Mouse (Mus musculus) layer of hippocampus, adult 6 months (tissue): ENCODE data around the gene Vmn2r75. TPM values are rescaled to one million over a fixed set of nuclear protein-coding genes. Genes with fewer than 3 reads are reported as not detected.

Source experiments
- long read RNA-seq, 2 experiments: library from polyadenylated mRNA; unstranded; transcript quantifications; one replicate each; pipeline ENCODE4 v2.0.0; 2019 to 2020
- polyA plus RNA-seq: library from polyadenylated mRNA; unstranded; fragments of <200 nt; fragmentation: Nextera tagmentation; gene quantifications from 2 replicates; pipeline ENCODE4 v1.2.3, GENCODE M21; 2021

The Vmn2r75 gene
- not detected in 2 replicates for polyA plus RNA-seq
- long read RNA-seq, experiment 1, result 0 reads
- long read RNA-seq, experiment 2, result 0 reads

GRCm38 (mm10) chr7:86171678-86172077, at the start of gene Vmn2r75:
Vmn2r75 (minus strand) TSS chr7:86171778.

Other genes with a start within 250 kb of the Vmn2r75 start
- not detected in 2 replicates for gene Vmn2r74, start 210.1 kb downstream of the Vmn2r75 start, polyA plus RNA-seq
- not detected in 2 replicates for gene Vmn2r76, start 74.5 kb upstream of the Vmn2r75 start, polyA plus RNA-seq
- gene Olfr310, start 105.4 kb upstream of the Vmn2r75 start, polyA plus RNA-seq, result not detected in 2 replicates
- not detected in 2 replicates for gene Olfr309, start 141.9 kb upstream of the Vmn2r75 start, polyA plus RNA-seq
- gene Olfr308, start 153.9 kb upstream of the Vmn2r75 start, polyA plus RNA-seq, result not detected in 2 replicates
- gene Olfr307, start 165.8 kb upstream of the Vmn2r75 start, polyA plus RNA-seq, result not detected in 2 replicates
- gene Olfr305, start 195.2 kb upstream of the Vmn2r75 start, polyA plus RNA-seq, result not detected in 2 replicates
- not detected in 2 replicates for gene Olfr304, start 214.9 kb upstream of the Vmn2r75 start, polyA plus RNA-seq
- not detected in 2 replicates for gene Olfr303, start 226.0 kb upstream of the Vmn2r75 start, polyA plus RNA-seq
- not detected in 2 replicates for gene Olfr301, start 232.1 kb upstream of the Vmn2r75 start, polyA plus RNA-seq